Mouse (Mus musculus): ENCODE data around the gene Il12a. TPM values are rescaled to one million over a fixed set of nuclear protein-coding genes. Genes with fewer than 3 reads are reported as not detected.

The Il12a gene
- total RNA-seq (2023) = 1.5 TPM

GRCm38 (mm10) chr3:68690344-68690743 lies at the start of gene Il12a:
Il12a (plus strand) TSS chr3:68690644.

Other genes with a start within 250 kb of the Il12a start
- 10.7 TPM for gene 1110032F04Rik, start 178.9 kb downstream of the Il12a start, total RNA-seq (2023)